Mouse (Mus musculus): ENCODE results near the gene Pkp4.

The Pkp4 gene

GRCm38 (mm10) chr2:59219997-59220789, 59.5 kb downstream of the Pkp4 start:
- no peak for DNase-seq (ENCODE audit: low read depth, low spot score)

DNA sequence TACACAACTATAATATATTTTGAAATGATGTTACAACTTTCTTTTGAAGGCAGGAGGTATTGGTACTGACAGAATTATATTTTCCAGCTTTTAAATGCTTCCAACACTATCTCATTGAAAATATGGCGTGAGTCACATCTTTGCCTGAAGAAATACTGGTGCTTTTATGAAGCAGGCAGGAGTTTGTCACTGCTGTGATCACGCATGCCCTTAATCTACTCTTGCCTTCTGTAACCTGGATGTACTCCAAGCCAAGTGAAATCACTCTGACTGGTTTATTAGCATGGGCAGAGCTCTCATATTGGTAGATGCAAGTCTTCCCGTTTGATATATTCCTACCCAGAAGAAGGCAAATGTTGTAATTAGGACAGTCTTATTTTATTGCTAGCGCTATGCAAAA, 65.7 kb downstream of the Pkp4 start:
- DNase-seq (ENCODE audit: low read depth, low spot score): no peak

DNA sequence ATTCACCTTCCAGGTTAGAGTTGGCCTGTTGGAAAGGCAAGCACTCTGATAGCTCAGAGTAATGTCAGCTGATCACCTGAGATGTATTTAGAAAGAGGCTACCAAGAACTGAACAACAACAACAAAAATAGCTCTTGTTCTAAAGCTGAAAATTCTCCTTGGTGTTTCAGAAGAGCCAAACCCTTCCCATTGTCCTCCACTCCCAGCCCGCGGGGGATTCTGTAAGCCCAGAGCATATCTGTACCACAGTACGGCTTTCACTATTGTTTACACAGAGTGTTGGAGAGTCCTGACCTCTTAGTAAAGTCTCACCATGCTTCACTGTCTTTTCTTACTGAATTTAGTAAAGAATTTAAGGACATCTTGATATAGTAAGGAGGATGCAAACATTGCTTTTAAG, 66.4 kb downstream of the Pkp4 start:
- no peak for DNase-seq (ENCODE audit: low read depth, low spot score)

- no peak for DNase-seq (ENCODE audit: low read depth, low spot score)
Observed at GRCm38 (mm10) chr2:59227508-59228263, 67.0 kb downstream of the Pkp4 start.

- DNase-seq (ENCODE audit: low read depth, low spot score): no peak
Observed at GRCm38 (mm10) chr2:59229250-59229895, 68.7 kb downstream of the Pkp4 start.

- DNase-seq (ENCODE audit: low read depth, low spot score): no peak
Observed at GRCm38 (mm10) chr2:59230656-59231055, 70.0 kb downstream of the Pkp4 start.

- no peak for DNase-seq (ENCODE audit: low read depth, low spot score)
Observed at GRCm38 (mm10) chr2:59231514-59231913, 70.9 kb downstream of the Pkp4 start.

DNA sequence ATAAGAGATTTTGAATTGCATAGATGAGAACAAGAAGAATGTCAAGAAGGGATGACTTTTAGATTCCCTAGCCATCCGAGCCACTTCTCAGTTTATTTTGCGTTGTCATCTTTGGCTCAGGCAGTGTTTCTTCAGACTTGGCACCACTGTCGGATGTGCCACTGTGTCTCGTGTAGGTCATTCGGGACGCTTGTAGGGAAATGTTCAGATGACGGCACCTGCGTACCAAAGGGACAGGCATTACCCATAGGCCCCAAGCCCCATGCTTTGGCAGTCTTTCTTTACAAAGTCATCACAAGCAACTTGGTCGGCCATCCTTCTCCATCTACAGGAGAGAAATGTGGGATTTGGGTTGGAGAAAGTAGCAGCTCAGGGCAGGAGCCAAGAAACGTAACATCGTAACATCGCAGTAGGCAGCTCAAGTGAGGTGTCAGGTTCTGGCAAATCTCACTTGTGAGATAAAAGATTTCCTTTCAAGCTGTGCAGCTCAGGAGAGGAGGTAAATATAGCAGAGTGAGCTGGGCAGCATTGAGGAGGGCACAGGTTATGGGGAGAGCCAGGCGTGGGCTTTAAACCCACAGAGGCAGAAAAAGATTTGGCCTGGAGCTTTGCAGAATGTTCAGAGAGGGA, 72.8 kb downstream of the Pkp4 start:
- no peak for DNase-seq (ENCODE audit: low read depth, low spot score)

DNA sequence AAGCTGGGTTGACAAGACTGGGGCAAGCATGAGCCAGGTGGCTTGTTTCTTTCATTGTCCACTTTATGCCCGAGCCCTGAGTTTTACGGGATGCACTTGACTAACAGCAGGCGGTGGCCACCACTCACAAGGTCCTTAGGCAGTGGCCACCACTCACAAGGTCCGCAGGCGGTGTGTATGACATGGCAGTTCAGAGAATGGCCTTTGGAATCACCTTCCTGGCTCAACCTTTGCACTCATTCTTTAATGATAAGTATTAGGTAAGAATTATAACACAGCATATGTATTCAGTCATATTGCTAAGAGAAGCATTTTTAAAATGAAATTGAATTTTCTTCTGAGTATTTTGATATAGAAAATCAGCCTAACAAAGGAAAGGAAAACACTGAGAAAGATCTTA, 73.3 kb downstream of the Pkp4 start:
- DNase-seq (ENCODE audit: low read depth, low spot score): no peak

- DNase-seq (ENCODE audit: low read depth, low spot score): no peak
Observed at GRCm38 (mm10) chr2:59234537-59234936, 73.9 kb downstream of the Pkp4 start.

DNA sequence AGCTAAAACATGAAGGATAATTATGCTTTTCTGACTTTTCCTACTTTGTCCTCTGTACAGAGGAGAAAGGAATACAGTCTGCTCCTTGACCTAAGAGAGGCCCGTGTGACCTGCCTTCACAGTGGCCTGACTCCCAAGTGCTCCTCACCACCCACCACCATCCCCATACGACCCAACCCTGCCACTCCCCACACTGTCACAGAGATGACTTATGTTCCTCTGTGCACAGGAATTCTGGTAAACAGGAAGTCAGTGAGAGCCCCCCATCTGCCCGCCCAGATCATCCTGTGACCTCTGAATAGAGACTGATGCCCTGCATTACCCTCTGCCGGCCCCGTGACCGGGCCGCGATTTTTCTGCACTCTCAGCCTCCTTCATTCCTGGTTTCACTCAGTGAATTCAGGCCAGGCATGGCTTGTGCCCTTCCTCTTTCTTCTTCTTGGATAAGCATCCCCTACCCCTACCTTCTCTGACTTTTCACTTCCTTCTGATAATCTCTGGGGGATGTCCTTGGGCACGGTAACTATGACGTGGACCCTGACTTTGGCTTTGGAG, 79.3 kb downstream of the Pkp4 start:
- DNase-seq (ENCODE audit: low read depth, low spot score): no peak

GRCm38 (mm10) chr2:59242117-59242516, 81.5 kb downstream of the Pkp4 start:
- no peak for DNase-seq (ENCODE audit: low read depth, low spot score)

DNA sequence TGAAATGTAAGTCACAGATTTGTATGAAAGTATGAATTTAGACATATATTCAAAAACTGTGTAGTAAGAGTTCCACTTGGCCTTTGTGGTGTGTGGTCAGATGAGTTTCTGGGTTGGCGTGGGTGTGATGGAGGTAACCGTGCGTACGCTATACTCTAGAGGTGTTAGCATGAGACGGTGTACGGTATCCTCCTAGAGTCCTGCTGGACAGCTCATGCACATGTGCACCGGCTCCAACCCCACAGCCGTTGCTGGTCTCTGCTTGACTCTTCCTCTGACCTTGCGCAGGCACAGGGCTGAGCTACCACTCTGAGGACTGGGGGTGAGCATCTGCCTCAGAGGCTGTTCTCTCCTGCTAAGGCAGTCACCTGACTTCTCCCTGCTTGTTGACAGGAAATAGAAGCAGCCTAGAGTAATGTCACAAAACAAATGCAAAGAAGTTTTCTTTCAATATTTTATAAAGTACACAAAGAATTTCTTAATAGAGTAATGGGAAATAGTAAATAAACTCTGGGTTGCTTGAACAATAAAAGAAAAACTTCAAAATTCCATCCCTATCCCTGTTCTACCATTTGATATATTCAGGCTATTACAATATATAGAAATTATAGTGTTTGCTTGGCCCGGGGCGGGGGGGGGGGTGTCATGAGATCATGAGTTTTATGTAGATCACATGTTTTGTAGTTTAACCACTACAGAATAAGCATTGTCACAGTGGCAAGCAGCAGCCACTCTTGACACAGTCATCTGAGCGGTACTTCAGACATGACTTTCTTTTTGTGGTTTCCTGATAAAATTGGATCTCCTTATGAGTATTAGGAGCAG, 83.8 kb downstream of the Pkp4 start:
- DNase-seq (ENCODE audit: low read depth, low spot score): peak; percentile 30

DNA sequence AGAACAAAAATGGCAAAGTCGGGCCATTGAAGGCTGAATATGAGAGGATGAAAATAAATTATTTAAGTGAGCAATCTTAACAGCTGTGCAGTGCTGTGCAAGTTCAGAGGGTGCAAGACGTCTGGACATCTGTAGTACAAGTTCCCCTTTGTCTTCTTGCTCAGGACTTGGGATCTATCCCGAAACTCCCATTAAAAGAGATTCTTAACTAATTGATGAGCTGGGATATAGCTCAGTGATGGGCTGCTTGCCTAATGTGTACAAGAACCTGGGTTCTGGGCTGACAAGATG, 84.4 kb downstream of the Pkp4 start:
- DNase-seq (ENCODE audit: low read depth, low spot score): no peak

DNA sequence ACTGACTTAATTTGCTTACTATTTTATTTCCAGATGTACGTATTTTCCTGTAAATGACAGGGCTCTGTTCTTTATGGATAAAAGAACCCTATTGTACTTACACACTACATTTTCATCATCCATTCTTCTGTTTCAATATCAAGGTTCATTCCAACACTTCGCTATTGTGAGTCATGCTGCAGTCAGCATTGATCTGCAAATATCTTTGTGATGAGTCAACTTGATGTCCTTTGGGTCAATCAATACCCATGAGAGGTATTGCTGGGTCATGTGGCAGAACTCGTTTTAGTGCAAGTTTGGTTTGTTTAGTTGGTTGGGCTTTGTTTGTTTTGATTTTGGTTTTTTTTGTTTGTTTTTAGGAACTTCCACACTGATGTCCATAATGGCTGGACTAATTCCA, 88.2 kb downstream of the Pkp4 start:
- no peak for DNase-seq (ENCODE audit: low read depth, low spot score)

DNA sequence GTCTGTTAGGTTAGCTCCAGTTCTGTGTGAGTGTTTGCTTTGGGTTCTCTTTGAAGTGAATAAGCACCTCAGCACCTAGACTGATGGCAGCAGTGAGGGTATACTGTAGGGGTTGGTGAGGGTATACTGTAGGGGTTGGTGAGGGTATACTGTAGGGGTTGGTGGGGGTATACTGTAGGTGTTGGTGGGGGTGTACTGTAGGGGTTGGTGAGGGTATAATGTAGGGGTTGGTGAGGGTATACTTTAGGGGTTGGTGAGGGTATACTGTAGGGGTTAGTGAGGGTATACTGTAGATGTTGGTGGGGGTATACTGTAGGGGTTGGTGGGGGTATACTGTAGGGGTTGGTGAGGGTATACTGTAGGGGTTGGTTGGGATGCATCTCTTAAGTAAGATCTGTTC, 92.2 kb downstream of the Pkp4 start:
- DNase-seq (ENCODE audit: low read depth, low spot score): no peak

DNA sequence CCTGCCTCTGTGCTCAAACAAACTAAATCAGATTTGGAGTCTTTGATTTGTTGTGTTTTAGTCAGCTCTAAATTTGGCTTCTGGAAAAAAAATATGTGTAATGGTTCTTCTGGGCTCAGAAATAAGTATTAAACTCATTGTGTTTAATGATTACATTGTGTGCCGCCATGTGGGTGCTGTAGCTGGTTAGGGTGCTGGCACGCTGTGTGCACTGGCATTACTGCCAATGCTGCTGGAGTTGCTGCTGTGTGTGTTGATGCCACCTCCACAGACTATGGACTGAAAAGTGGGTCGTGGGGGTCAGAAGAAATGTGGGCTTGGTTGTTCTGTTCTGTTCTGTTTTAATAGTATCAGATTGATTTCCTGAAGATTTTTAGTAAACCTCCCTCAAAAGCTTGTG, 92.8 kb downstream of the Pkp4 start:
- no peak for DNase-seq (ENCODE audit: low read depth, low spot score)

DNA sequence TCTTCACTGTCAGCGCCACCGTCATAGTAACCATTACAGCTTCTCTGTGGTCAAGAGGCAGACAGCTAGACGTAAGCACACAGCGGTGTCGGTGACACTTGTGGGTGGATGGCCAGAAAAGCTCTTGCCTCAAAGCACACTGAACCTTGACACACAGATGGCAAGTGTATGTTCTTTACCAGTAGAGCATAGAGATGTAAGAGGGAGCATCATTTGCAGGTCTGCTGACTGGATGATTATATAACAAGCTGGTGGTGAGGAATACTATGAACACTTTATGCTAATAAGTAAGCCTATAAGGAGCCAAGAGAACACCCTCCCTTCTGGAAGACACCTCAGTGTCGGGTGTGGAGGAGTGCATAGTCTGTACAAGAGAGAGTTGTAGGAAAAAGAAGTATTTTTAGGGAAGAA, 98.2 kb downstream of the Pkp4 start:
- DNase-seq (ENCODE audit: low read depth, low spot score): no peak

- no peak for DNase-seq (ENCODE audit: low read depth, low spot score)
Observed at GRCm38 (mm10) chr2:59259346-59259745, 98.7 kb downstream of the Pkp4 start.

GRCm38 (mm10) chr2:59261203-59261602, 100.6 kb downstream of the Pkp4 start:
- DNase-seq (ENCODE audit: low read depth, low spot score): no peak

DNA sequence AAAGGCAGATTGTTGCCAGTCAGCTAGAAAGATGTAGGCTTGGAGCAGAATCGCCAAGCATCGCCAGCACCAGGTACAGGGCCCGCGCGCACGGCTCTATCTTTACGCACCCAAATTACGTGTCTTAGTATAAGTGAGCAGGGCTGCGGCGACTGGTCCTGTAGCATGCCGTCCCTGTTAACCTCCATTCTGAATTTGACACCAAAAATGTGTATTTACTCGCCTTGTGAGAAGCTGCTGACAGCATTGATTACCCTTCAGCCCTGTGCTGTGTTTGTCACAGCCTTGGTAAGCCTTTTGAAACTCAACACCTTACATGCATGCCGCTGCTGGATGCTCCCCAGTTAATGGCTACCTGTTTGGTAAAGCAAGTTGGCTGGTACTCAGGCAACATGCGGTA, 105.8 kb downstream of the Pkp4 start:
- no peak for DNase-seq (ENCODE audit: low read depth, low spot score)
